Mouse (Mus musculus) ES-Bruce4 (cell line): ENCODE data around the gene Mast1.
"Not testable (repeated sequence)": the region's sequence is repeated elsewhere in the genome, so short reads cannot be mapped to it uniquely, and the experiment has no call there.

Experiments used
- CTCF ChIP-seq: IDR thresholded peaks from one replicate; pipeline ENCODE4 v1.8.1; 2011; ENCODE audit warnings: low read depth, low read length
- POLR2A ChIP-seq: IDR thresholded peaks from one replicate; pipeline ENCODE4 v1.8.1; 2011; ENCODE audit warnings: low read length; ENCODE audit not compliant: insufficient read depth

DNA sequence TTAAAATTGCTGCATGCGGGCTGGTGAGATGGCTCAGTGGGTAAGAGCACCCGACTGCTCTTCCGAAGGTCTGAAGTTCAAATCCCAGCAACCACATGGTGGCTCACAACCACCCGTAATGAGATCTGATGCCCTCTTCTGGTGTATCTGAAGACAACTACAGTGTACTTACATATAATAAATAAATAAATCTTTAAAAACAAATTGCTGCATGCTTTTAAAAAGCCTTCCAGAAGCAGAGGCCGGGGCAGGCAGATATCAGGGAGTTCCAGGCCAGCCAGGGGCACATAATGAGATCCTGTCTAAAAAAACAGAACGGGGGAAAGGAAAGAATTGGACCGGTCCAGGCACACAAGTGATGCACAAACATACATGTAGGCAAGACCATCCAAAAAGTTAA lies 29.2 kb downstream of the Mast1 start:
- not testable (repeated sequence) for TF ChIP-seq POLR2A, CTCF
